Mouse (Mus musculus) ES-E14 (cell line): ENCODE data around the gene Zbtb25.

ENCODE experiments used
- CHD2 ChIP-seq: IDR thresholded peaks from 2 replicates; pipeline ENCODE4 v1.6.1; 2014; ENCODE audit warnings: mild to moderate bottlenecking, low read depth, low read length, inconsistent platforms
- HCFC1 ChIP-seq: IDR thresholded peaks from 2 replicates; pipeline ENCODE4 v1.6.1; 2012; ENCODE audit warnings: low read length, inconsistent platforms, borderline replicate concordance; ENCODE audit not compliant: insufficient read depth
- ZC3H11A ChIP-seq: IDR thresholded peaks from 2 replicates; pipeline ENCODE4 v1.6.1; 2012; ENCODE audit warnings: low read depth, mild to moderate bottlenecking, inconsistent platforms, low read length, borderline replicate concordance
- ZNF384 ChIP-seq: IDR thresholded peaks from 2 replicates; pipeline ENCODE4 v1.6.1; 2012; ENCODE audit warnings: low read depth, low read length, inconsistent platforms

- TF ChIP-seq CHD2 (no peak), ZNF384 (no peak), ZC3H11A (no peak), HCFC1 (no peak)
Observed at GRCm38 (mm10) chr12:76405183-76405970, 36.0 kb upstream of the Zbtb25 start.
